Mouse (Mus musculus) liver, embryonic 16.5 days (tissue): Measurements from ENCODE around the gene Rassf5. TPM values are rescaled to one million over a fixed set of nuclear protein-coding genes. Genes with fewer than 3 reads are reported as not detected.

Experiments used
- ATAC-seq: fragments of 200-750 bp; cut with Nextera tagmentation; 2 replicates; pipeline ENCODE4 v1.8.0; 2017; ENCODE audit warnings: low read depth, mild to moderate bottlenecking, moderate number of reproducible peaks, moderate library complexity
- H3K27ac ChIP-seq: fragments of 300-500 bp; sonication (generic); 2 replicates; pipeline ENCODE4 v1.5.1; 2014; ENCODE audit warnings: mild to moderate bottlenecking, low read length
- H3K27me3 ChIP-seq: fragments of 300-500 bp; sonication (generic); 2 replicates; pipeline ENCODE4 v1.6.1; 2014; ENCODE audit warnings: low read depth, low read length, mixed read lengths; ENCODE audit not compliant: control insufficient read depth, insufficient read depth
- H3K36me3 ChIP-seq: fragments of 300-500 bp; sonication (generic); 2 replicates; pipeline ENCODE4 v1.6.1; 2014; ENCODE audit warnings: mild to moderate bottlenecking; ENCODE audit not compliant: control insufficient read depth, insufficient read depth
- H3K4me1 ChIP-seq: fragments of 300-500 bp; sonication (generic); 2 replicates; pipeline ENCODE4 v1.6.1; 2014; ENCODE audit warnings: low read depth, low read length, mixed read lengths; ENCODE audit not compliant: control insufficient read depth
- H3K4me2 ChIP-seq: fragments of 300-500 bp; sonication (generic); 2 replicates; pipeline ENCODE4 v1.6.1; 2014; ENCODE audit warnings: low read depth, low read length, mixed read lengths
- H3K4me3 ChIP-seq: fragments of 300-500 bp; sonication (generic); 2 replicates; pipeline ENCODE4 v1.5.1; 2014; ENCODE audit warnings: low read depth, mild to moderate bottlenecking, low read length
- H3K9ac ChIP-seq: fragments of 300-500 bp; sonication (generic); 2 replicates; pipeline ENCODE4 v1.6.1; 2014; ENCODE audit warnings: low read depth, low read length
- H3K9me3 ChIP-seq: fragments of 300-500 bp; sonication (generic); replicated peaks from 2 replicates; pipeline ENCODE4 v1.6.1; 2016; ENCODE audit warnings: low read length; ENCODE audit not compliant: control insufficient read depth
- WGBS: fragments of 180-500 bp; shearing (Covaris S2); extraction: QIAGEN DNeasy Blood & Tissue Kit; methylation state at CpG from one replicate; pipeline ENCODE4 v1.1.7; 2014; ENCODE audit not compliant: insufficient replicate concordance; 5-methylcytosine and 5-hydroxymethylcytosine counted together
- polyA plus RNA-seq: library from polyadenylated mRNA; unstranded; fragments of >200 nt; fragmentation: Nextera tagmentation; extraction: Ambion mirVana; gene quantifications from 2 replicates; pipeline ENCODE4 v1.2.1, GENCODE M21; 2015

The Rassf5 gene
- polyA plus RNA-seq, 1 experiment from 2014 or later, result 6.8 TPM

- Histone ChIP-seq H3K9me3 (no peaks in the 10 kb centered on the region), H3K27ac (no peak overlapping the region), H3K36me3 (no peaks in the 10 kb centered on the region), H3K9ac (no peak overlapping the region), H3K4me3 (no peak overlapping the region), H3K4me2 (no peak overlapping the region), H3K27me3 (no peaks in the 10 kb centered on the region), H3K4me1 (no peaks in the 10 kb centered on the region)
- ATAC-seq, result no peak
- 71% methylated on average over 2 of the region's 2 CpGs for WGBS
Observed at GRCm38 (mm10) chr1:131223345-131223744, 21.7 kb downstream of the Rassf5 start.

- WGBS, result 67% methylated on average over 13 of the region's 13 CpGs
- Histone ChIP-seq H3K4me1 (no peaks in the 10 kb centered on the region), H3K36me3 (no peaks in the 10 kb centered on the region), H3K27ac (no peak overlapping the region), H3K9me3 (no peaks in the 10 kb centered on the region), H3K9ac (no peak overlapping the region), H3K4me2 (no peak overlapping the region), H3K27me3 (no peaks in the 10 kb centered on the region), H3K4me3 (no peak overlapping the region)
- no peak for ATAC-seq
Observed at GRCm38 (mm10) chr1:131221822-131222590, 23.1 kb downstream of the Rassf5 start.

GRCm38 (mm10) chr1:131218933-131219332, 26.1 kb downstream of the Rassf5 start:
- 39% methylated on average over 11 of the region's 11 CpGs for WGBS
- Histone ChIP-seq H3K9me3 (no peaks in the 10 kb centered on the region), H3K27ac (no peak overlapping the region), H3K4me3 (no peak overlapping the region), H3K4me1 (no peaks in the 10 kb centered on the region), H3K36me3 (no peaks in the 10 kb centered on the region), H3K9ac (no peak overlapping the region), H3K4me2 (no peak overlapping the region), H3K27me3 (no peaks in the 10 kb centered on the region)
- ATAC-seq, result no peak

GRCm38 (mm10) chr1:131213361-131213760, 31.7 kb downstream of the Rassf5 start:
- no peak overlapping the region for H3K9ac ChIP-seq
- no peak overlapping the region for H3K4me2 ChIP-seq
- H3K27ac ChIP-seq, result no peak overlapping the region
- no peaks in the 10 kb centered on the region for H3K36me3 ChIP-seq
- no peaks in the 10 kb centered on the region for H3K4me1 ChIP-seq
- no peak overlapping the region for H3K4me3 ChIP-seq
- ATAC-seq, result no peak
- H3K9me3 ChIP-seq, result no peaks in the 10 kb centered on the region
- WGBS, result 56% methylated on average over 6 of the region's 6 CpGs
- no peaks in the 10 kb centered on the region for H3K27me3 ChIP-seq

GRCm38 (mm10) chr1:131212956-131213355, 32.1 kb downstream of the Rassf5 start:
- WGBS, result 37% methylated on average over 5 of the region's 5 CpGs
- H3K27me3 ChIP-seq, result no peaks in the 10 kb centered on the region
- no peak overlapping the region for H3K4me2 ChIP-seq
- no peaks in the 10 kb centered on the region for H3K9me3 ChIP-seq
- no peak for ATAC-seq
- H3K9ac ChIP-seq, result no peak overlapping the region
- no peak overlapping the region for H3K4me3 ChIP-seq
- H3K27ac ChIP-seq, result no peak overlapping the region
- H3K4me1 ChIP-seq, result no peaks in the 10 kb centered on the region
- H3K36me3 ChIP-seq, result no peaks in the 10 kb centered on the region

GRCm38 (mm10) chr1:131211655-131212054, 33.4 kb downstream of the Rassf5 start:
- no peak overlapping the region for H3K9ac ChIP-seq
- H3K27ac ChIP-seq, result no peak overlapping the region
- no peaks in the 10 kb centered on the region for H3K27me3 ChIP-seq
- 65% methylated on average over 1 of the region's 1 CpGs for WGBS
- no peaks in the 10 kb centered on the region for H3K4me1 ChIP-seq
- no peak overlapping the region for H3K4me3 ChIP-seq
- no peak for ATAC-seq
- H3K4me2 ChIP-seq, result no peak overlapping the region
- no peaks in the 10 kb centered on the region for H3K36me3 ChIP-seq
- H3K9me3 ChIP-seq, result no peaks in the 10 kb centered on the region

GRCm38 (mm10) chr1:131209971-131210426, 35.1 kb downstream of the Rassf5 start:
- no peaks in the 10 kb centered on the region for H3K27me3 ChIP-seq
- H3K4me3 ChIP-seq, result no peak overlapping the region
- H3K4me1 ChIP-seq, result no peaks in the 10 kb centered on the region
- WGBS, result 73% methylated on average over 7 of the region's 8 CpGs
- no peaks in the 10 kb centered on the region for H3K9me3 ChIP-seq
- no peak overlapping the region for H3K27ac ChIP-seq
- no peak overlapping the region for H3K9ac ChIP-seq
- no peak for ATAC-seq
- H3K4me2 ChIP-seq, result no peak overlapping the region
- H3K36me3 ChIP-seq, result no peaks in the 10 kb centered on the region

- no peaks in the 10 kb centered on the region for H3K27me3 ChIP-seq
- H3K9ac ChIP-seq, result no peak overlapping the region
- H3K4me1 ChIP-seq, result no peaks in the 10 kb centered on the region
- no peak overlapping the region for H3K27ac ChIP-seq
- no peaks in the 10 kb centered on the region for H3K36me3 ChIP-seq
- no peak for ATAC-seq
- WGBS, result 79% methylated on average over 6 of the region's 6 CpGs
- H3K9me3 ChIP-seq, result no peaks in the 10 kb centered on the region
- no peak overlapping the region for H3K4me3 ChIP-seq
- H3K4me2 ChIP-seq, result no peak overlapping the region
Observed at GRCm38 (mm10) chr1:131208800-131209199, 36.3 kb downstream of the Rassf5 start.

GRCm38 (mm10) chr1:131208081-131208480, 37.0 kb downstream of the Rassf5 start:
- no peak overlapping the region for H3K4me3 ChIP-seq
- H3K9ac ChIP-seq, result no peak overlapping the region
- no peaks in the 10 kb centered on the region for H3K9me3 ChIP-seq
- H3K4me2 ChIP-seq, result no peak overlapping the region
- 61% methylated on average over 5 of the region's 5 CpGs for WGBS
- ATAC-seq, result no peak
- H3K27me3 ChIP-seq, result no peaks in the 10 kb centered on the region
- no peaks in the 10 kb centered on the region for H3K36me3 ChIP-seq
- no peaks in the 10 kb centered on the region for H3K4me1 ChIP-seq
- H3K27ac ChIP-seq, result no peak overlapping the region
